Mouse (Mus musculus): ENCODE measurements around the gene Pan3. TPM values are rescaled to one million over a fixed set of nuclear protein-coding genes. Genes with fewer than 3 reads are reported as not detected.

Pan3 gene
- total RNA-seq, 2 experiments from 2014 or later: 96.7 to 114 TPM

DNA sequence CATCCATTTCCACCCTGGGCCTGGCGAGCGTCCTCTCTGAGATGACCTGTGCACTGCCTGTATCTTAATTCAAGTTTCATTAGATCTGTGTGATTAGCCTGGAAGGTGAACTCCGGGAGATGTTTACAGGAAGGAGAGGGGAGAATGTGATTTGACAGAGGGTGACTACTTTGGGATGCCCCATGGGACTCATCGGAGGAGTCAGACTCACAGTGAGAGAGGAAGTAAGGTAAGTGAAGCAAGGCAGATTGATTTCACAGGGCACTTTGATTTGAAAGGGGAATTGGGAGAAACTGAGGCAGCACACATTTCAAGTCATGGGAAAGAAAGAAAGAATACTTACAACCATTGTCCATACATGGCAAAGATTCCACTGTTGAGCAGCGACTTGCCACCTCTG is 23.8 kb upstream of the Pan3 start:
- H3K27ac ChIP-seq: no peak overlapping the region
- DNase-seq (ENCODE audit: low spot score in 2 of 2): no peak
- TF ChIP-seq CTCF (conservative IDR thresholded peaks at IDR 0.05): no peak

DNA sequence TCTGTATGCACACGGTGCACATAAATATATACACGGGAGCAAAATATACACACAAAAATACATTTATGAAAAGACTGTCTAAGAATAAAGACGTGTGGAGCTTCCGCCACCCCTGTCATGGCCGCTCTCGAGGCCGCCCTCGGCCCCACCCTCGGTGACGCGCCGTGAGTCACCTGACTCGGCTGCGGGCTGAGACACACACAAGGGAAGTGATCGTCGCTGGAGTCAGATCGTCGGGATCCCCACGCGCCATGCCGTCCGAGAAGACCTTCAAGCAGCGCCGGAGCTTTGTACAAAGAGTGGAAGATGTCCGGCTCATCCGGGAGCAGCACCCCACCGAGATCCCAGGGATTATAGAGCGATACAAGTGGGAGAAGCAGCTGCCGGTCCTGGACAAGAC is 21.2 kb upstream of the Pan3 start:
- no peak overlapping the region for H3K4me3 ChIP-seq
- DNase-seq (ENCODE audit: low spot score in 2 of 2): no peak
- H3K27ac ChIP-seq: no peak overlapping the region
- no peak for TF ChIP-seq CTCF (conservative IDR thresholded peaks at IDR 0.05)

More for the DNA sequence above, 23.8 kb upstream of the Pan3 start:
- no peak overlapping the region for H3K4me3 ChIP-seq

DNA sequence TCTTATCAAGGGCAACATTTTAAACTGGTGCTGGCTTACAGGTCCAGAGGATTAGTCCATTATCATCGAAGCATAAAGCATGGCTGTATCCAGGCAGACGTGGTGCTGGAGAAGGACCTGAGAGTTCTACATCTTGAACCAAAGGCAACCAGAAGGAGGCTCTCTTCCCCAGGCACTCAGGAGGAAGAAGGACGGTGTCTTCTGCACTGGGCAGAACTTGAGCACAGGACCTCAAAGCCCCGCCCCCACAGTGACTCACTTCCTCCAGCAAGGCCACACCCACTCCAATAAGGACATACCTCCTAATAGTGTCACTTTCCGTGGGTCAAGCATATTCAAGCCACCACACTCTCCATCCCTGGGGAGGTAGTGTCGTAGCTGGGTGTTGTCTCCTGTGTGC is 19.4 kb upstream of the Pan3 start:
- DNase-seq (ENCODE audit: low spot score in 2 of 2): no peak
- no peak for TF ChIP-seq CTCF (conservative IDR thresholded peaks at IDR 0.05)
- no peak overlapping the region for H3K4me3 ChIP-seq
- H3K27ac ChIP-seq: no peak overlapping the region

DNA sequence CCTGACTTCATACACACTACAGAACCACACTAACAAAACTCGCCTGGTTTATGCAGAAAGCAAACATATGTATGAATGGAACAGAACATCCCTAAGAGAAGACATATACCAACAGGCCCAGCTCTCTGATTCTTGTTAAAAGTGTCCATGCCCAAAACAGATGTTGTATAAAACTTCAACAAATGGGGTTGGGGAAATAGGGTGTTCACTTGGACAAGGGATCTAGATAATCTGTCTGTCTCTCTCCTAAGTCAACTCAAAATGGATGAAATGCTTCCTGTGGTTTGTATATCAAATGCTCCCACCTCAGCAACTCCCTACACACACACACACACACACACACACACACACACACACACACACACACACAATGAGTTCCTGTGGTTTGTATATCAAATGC is 12.0 kb upstream of the Pan3 start:
- H3K27ac ChIP-seq: no peak overlapping the region
- no peak overlapping the region for H3K4me3 ChIP-seq
- TF ChIP-seq CTCF (conservative IDR thresholded peaks at IDR 0.05): no peak
- no peak for DNase-seq (ENCODE audit: low spot score in 2 of 2)

DNA sequence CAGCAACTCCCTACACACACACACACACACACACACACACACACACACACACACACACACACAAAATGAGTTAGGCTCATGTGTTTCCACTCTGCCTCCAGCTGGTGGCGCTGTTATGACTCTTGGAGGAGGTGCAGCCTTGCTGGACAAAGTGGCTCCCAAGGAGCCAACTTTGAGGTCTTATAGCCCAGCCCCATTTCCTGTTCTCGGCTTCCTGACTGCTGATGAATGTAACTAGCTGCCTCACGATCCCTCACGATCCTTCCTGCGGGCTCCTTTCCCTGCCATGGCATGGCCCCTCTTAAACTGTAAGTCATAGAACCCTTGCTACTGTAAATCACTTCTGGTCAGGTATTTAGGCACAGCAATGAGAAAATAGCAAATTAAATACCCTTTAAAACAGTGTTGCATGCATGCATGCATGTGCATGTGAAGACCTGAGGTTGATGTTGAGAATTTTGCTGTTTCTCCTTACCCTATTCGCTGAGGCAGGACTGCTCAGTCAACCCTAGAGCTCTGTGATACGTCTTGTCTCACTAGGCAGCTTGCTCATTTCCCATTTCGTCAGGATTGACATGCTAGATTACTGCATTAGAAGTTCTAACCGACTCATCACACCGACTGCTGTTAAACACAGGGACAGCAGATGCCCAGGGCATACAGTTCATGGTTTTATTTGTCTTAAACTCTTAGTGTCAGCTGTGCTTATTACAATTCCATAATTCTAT is 11.4 kb upstream of the Pan3 start:
- TF ChIP-seq CTCF (conservative IDR thresholded peaks at IDR 0.05): peak; percentile 48
- no peak for DNase-seq (ENCODE audit: low spot score in 2 of 2)
- H3K4me3 ChIP-seq: no peak overlapping the region
- H3K27ac ChIP-seq: no peak overlapping the region

DNA sequence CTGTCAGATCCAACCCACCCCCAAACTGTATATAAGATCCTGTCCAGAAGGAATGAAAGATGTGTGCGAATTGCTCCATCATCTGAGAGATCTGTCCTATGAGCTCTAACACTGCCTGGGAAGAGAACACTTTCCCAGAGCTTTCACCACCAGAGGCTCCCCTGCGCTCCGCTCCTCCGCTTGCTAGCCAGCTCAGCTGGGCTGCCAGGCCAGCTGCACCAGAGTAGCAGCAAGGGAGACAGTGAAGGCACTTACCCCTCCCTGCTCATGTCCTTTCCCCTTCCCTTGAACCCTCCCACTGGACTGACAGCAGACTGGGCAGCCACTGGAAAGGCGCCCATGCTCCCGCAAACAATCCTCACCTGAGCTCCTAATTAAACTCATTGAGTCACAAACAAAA is 6.3 kb upstream of the Pan3 start:
- DNase-seq (ENCODE audit: low spot score in 2 of 2): no peak
- no peak overlapping the region for H3K27ac ChIP-seq
- no peak overlapping the region for H3K4me3 ChIP-seq
- TF ChIP-seq CTCF (conservative IDR thresholded peaks at IDR 0.05): peak; percentile 61

DNA sequence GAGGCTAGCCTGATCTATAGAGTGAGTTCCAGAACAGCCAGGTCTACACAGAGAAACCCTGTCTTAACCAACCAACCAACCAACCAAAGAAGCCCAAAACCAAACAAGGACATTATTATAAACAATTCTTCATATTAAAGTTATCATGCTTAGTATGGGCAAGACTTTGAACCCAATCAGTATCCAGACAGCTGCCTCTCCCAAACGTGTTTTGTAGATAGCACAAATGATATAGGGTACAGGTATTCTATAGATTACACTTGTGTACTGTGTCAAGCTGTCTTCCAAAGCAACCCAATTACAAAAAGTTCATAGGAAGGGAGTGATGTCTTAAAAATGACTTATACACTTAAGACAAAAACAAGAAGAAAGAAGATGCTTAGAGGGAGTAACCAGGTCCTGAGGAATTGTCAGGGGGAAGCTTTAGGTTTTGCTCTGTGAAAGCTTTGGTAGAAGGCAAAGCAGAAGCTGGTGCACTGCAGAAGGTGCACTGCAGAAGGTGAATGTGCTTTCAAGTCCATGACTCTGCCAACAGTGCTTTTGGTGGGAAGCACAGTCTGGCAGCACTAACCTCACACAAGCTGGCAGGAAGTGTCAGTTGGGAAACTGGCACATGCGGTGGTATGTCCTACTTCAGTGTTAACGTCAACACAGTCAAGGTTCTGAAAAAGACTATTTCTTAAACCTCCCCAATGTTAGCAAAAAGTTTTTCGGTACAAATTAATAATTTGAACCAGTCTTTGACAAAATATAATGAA is 3.7 kb upstream of the Pan3 start:
- TF ChIP-seq CTCF (conservative IDR thresholded peaks at IDR 0.05): no peak
- H3K27ac ChIP-seq: no peak overlapping the region
- no peak for DNase-seq (ENCODE audit: low spot score in 2 of 2)
- H3K4me3 ChIP-seq: no peak overlapping the region

DNA sequence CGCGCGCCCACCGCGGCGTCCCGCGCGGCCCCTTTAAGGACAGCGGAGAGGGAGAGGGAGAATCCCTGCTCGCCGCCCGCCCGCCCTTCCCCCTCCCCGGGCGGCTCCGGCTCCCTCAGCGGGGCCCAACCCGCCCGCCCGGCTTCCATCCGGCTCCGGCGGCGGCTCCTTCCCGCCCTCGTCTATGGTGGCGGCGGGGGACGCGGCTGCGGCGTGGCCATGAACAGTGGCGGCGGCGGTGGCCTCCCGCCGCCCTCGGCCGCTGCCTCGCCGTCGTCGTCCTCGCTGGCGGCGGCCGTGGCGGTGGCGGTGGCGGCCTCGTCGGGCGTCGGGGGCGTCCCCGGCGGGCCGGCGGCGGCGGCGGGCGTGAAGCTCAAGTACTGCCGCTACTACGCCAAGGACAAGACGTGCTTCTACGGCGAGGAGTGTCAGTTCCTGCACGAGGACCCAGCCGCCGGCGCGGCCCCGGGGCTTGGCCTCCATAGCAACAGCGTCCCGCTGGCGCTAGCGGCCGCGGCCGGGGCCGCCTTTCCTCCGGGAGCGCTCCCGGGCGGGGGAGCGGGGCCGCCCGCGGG is 487 bp downstream of the Pan3 start:
- H3K4me3 ChIP-seq: peak overlapping the region; percentile 94
- peak overlapping the region; percentile 100 for H3K27ac ChIP-seq
- TF ChIP-seq CTCF (conservative IDR thresholded peaks at IDR 0.05): no peak
- peak in 1 of 2 experiments; percentile 41 for DNase-seq (ENCODE audit: low spot score in 2 of 2)

DNA sequence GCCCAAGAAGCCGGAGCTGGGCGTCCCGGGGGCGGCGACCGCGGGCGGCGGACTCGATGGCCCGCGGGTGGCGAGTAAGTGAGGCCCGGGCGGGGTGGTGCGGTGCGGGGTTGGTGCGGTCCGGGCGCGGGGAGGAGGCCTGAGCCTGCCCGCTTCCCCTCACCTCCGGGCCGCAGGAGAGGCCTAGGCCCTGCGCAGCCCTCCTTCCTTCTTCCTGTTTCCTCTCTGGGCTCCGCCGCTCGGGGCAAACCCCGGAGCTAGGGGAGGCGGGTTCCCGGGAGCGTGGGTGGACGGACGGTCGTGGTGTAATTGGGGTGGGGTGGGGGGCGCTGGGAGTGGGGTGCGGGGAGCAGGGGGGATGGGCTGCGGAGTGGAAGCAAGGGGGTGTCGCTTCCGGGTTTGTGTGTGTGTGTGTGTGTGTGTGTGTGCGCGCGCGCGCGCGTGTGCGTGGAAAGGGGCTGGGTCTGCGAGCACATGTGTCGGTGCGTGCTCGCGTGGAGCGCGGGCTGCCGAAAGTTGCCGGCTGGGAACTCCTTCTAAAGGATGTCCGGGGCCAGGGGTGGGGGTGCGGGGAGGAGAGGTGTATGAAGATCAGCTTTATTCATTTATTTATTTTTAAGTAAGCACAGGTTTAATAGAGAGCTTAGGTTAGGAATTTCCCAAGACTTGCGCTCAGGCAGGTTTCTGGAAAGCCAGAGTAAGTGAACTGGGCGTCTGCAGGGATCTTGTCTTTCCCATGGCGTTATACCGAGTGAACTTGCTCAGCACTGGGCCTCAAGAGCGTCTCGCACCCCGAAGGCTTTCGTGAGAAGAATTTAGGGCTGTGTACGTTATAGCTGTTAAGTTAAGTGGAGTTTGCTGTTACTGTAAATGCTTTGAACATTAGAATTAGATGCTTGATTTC is 1.2 kb downstream of the Pan3 start:
- DNase-seq (ENCODE audit: low spot score in 2 of 2): peak; percentile 75 to 83
- Histone ChIP-seq H3K27ac (peak overlapping the region; percentile 100), H3K4me3 (peak overlapping the region; percentile 94)
- TF ChIP-seq CTCF (conservative IDR thresholded peaks at IDR 0.05): no peak

DNA sequence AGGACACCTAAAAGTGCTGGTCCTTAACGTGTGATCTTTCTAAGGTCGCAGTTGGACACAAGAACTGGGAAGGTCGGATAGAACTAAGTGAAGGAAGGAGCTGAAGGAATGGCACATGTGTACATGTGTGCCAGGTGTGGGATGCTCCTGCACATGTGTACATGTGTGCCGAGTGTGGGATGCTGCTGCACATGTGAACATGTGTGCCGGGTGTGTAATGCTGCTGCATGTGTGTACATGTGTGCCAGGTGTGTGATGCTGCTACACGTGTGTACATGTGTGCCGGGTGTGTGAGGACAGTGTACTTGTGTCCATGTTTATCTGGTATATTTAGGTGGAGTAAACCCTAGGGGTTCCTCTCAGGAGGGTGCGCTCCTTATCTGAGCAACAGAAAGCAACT is 3.0 kb downstream of the Pan3 start:
- TF ChIP-seq CTCF (conservative IDR thresholded peaks at IDR 0.05): no peak
- H3K4me3 ChIP-seq: peak overlapping the region; percentile 94; the same call in 1 of the 2 replicates

DNA sequence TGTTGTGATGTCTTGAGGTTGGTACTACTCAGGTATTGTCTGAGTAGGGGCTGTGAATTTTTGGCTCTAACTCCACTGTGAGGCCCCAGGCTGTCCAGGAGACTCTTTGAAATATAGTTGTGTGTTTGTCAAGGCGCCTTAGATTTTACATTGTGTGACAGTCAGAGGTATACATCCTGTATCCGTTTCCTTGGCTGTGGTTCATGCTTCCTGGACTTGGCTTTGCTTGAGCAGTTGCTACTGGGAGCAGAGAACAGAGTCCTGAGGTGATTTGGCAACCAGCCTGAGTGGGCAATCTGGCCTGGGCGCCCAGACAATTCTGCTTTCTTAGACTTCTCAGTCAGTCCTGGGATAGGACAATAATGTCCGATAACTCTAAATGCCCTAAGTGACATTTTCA is 5.3 kb downstream of the Pan3 start:
- H3K27ac ChIP-seq: peak overlapping the region; percentile 28; the same call in 1 of the 2 replicates
- H3K4me3 ChIP-seq: no peak overlapping the region
- no peak for DNase-seq (ENCODE audit: low spot score in 2 of 2)
- no peak for TF ChIP-seq CTCF (conservative IDR thresholded peaks at IDR 0.05)

More for the DNA sequence above, 3.0 kb downstream of the Pan3 start:
- DNase-seq (ENCODE audit: low spot score in 2 of 2): no peak
- H3K27ac ChIP-seq: no peak overlapping the region

DNA sequence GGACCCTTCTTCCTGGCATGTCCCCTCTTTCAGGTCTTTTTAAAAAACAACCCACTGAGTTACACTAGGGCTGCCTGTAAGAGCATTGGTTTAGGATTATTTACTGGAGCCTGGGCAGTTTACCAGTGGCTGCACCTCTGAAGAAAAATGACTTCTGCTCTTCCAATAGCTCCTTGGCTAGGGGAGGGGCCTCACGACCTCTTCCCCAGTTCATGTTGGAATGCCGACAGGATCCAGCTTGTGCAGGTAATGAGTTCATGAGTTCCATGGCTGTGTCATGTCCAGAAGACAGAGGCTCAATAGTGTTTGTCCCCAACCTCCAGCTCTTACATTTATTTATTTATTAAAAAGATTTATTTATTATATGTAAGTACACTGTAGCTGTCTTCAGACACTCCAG is 5.8 kb downstream of the Pan3 start:
- no peak for TF ChIP-seq CTCF (conservative IDR thresholded peaks at IDR 0.05)
- no peak overlapping the region for H3K4me3 ChIP-seq
- no peak overlapping the region for H3K27ac ChIP-seq
- DNase-seq (ENCODE audit: low spot score in 2 of 2): no peak
